Mouse (Mus musculus) intestine, embryonic 14.5 days (tissue): ENCODE data around the gene Fscn3. TPM values are rescaled to one million over a fixed set of nuclear protein-coding genes. Genes with fewer than 3 reads are reported as not detected.

Source experiments
- ATAC-seq: fragments of 200-750 bp; cut with Nextera tagmentation; replicated peaks from 2 replicates; pipeline ENCODE4 v1.8.0; 2017; ENCODE audit warnings: low read depth, moderate number of reproducible peaks, moderate TSS enrichment, moderate library complexity; ENCODE audit not compliant: low FRiP score, low TSS enrichment
- DNase-seq: peaks from one replicate; pipeline ENCODE4 v3.0.0-alpha.2; 2018; ENCODE audit warnings: low spot score
- H3K27ac ChIP-seq: fragments of 300-500 bp; sonication (generic); 2 replicates; pipeline ENCODE4 v1.5.1; 2014; ENCODE audit warnings: low read depth, mild to moderate bottlenecking, control low read depth
- H3K27me3 ChIP-seq: fragments of 300-500 bp; sonication (generic); replicated peaks from 2 replicates; pipeline ENCODE4 v1.6.1; 2014; ENCODE audit warnings: low read length, control low read depth; ENCODE audit not compliant: control insufficient read depth, insufficient read depth
- H3K36me3 ChIP-seq: fragments of 300-500 bp; sonication (generic); 2 replicates; pipeline ENCODE4 v1.6.1; 2014; ENCODE audit warnings: low read length, control low read depth; ENCODE audit not compliant: control insufficient read depth, insufficient read depth
- H3K4me1 ChIP-seq: fragments of 300-500 bp; sonication (generic); replicated peaks from 2 replicates; pipeline ENCODE4 v1.6.1; 2014; ENCODE audit warnings: low read length, control low read depth, mixed read lengths; ENCODE audit not compliant: control insufficient read depth, insufficient read depth
- H3K4me2 ChIP-seq: fragments of 300-500 bp; sonication (generic); 2 replicates; pipeline ENCODE4 v1.6.1; 2014; ENCODE audit warnings: low read length
- H3K4me3 ChIP-seq: fragments of 300-500 bp; sonication (generic); 2 replicates; pipeline ENCODE4 v1.5.1; 2014; ENCODE audit warnings: low read depth, low read length, control low read depth, mixed read lengths
- H3K9ac ChIP-seq: fragments of 300-500 bp; sonication (generic); 2 replicates; pipeline ENCODE4 v1.6.1; 2014; ENCODE audit warnings: mild to moderate bottlenecking, low read length
- H3K9me3 ChIP-seq: fragments of 300-500 bp; sonication (generic); 2 replicates; pipeline ENCODE4 v1.6.1; 2016; ENCODE audit warnings: low read length, control low read depth; ENCODE audit not compliant: control insufficient read depth
- whole genome bisulfite sequencing: fragments of 180-500 bp; shearing (Covaris S2); extraction: QIAGEN DNeasy Blood & Tissue Kit; methylation state at CpG from one replicate; pipeline ENCODE4 v1.1.7; 2014; 5-methylcytosine and 5-hydroxymethylcytosine counted together
- polyA plus RNA-seq: library from polyadenylated mRNA; unstranded; fragments of >200 nt; fragmentation: Nextera tagmentation; extraction: Ambion mirVana; gene quantifications from 2 replicates; pipeline ENCODE4 v1.2.1, GENCODE M21; 2014

The Fscn3 gene
- polyA plus RNA-seq, 1 experiment from 2014 or later, result not detected

- no peak overlapping the region for H3K4me2 ChIP-seq
- DNase-seq, result no peak
- 85% methylated on average over 9 of the region's 9 CpGs for WGBS
- H3K27ac ChIP-seq, result no peak overlapping the region
- H3K9ac ChIP-seq, result no peak overlapping the region
- H3K27me3 ChIP-seq, result no peaks in the 10 kb centered on the region
- ATAC-seq, result no peak
- no peaks in the 10 kb centered on the region for H3K9me3 ChIP-seq
- no peaks in the 10 kb centered on the region for H3K36me3 ChIP-seq
- H3K4me1 ChIP-seq, result no peaks in the 10 kb centered on the region
- no peak overlapping the region for H3K4me3 ChIP-seq
These were observed 43.9 kb downstream of the Fscn3 start for GRCm38 (mm10) chr6:28471284-28472035.

- no peak for DNase-seq
- Histone ChIP-seq H3K4me1 (no peaks in the 10 kb centered on the region; the same call in 1 of the 2 replicates), H3K9ac (no peak overlapping the region), H3K9me3 (no peaks in the 10 kb centered on the region), H3K36me3 (no peaks in the 10 kb centered on the region), H3K4me2 (no peak overlapping the region), H3K4me3 (no peak overlapping the region), H3K27me3 (no peaks in the 10 kb centered on the region), H3K27ac (no peak overlapping the region)
- ATAC-seq, result no peak
- 90% methylated on average over 4 of the region's 4 CpGs for WGBS
These were observed 46.6 kb downstream of the Fscn3 start for GRCm38 (mm10) chr6:28474211-28474610.

GRCm38 (mm10) chr6:28474839-28475238 is 47.2 kb downstream of the Fscn3 start, which contains the start of gene Snd1:
Gene Snd1, plus strand, starts transcription at chr6:28475139.
- 86% methylated on average over 5 of the region's 5 CpGs for WGBS
- Histone ChIP-seq H3K27me3 (no peaks in the 10 kb centered on the region), H3K4me2 (no peak within 1 kb of the TSS), H3K27ac (no peak within 1 kb of the TSS), H3K36me3 (no peaks in the 10 kb centered on the region), H3K9ac (no peak within 1 kb of the TSS), H3K4me1 (no peaks in the 10 kb centered on the region; the same call in 1 of the 2 replicates), H3K4me3 (no peak within 1 kb of the TSS), H3K9me3 (no peaks in the 10 kb centered on the region)
- DNase-seq, result no peak
- no peak for ATAC-seq

- Histone ChIP-seq H3K9me3 (no peaks in the 10 kb centered on the region), H3K36me3 (peaks cover 7% of the 10 kb centered on the region), H3K9ac (peak overlapping the region; percentile 70), H3K4me2 (peak overlapping the region; percentile 77), H3K4me1 (peaks cover 24% of the 10 kb centered on the region), H3K27ac (peak overlapping the region; percentile 84), H3K27me3 (no peaks in the 10 kb centered on the region), H3K4me3 (peak overlapping the region; percentile 88)
- under 1% methylated on average over 68 of the region's 68 CpGs for WGBS
- peak; percentile 94 for DNase-seq
- peak; percentile 99 for ATAC-seq
These were observed 52.5 kb downstream of the Fscn3 start for GRCm38 (mm10) chr6:28479865-28480751.

DNA sequence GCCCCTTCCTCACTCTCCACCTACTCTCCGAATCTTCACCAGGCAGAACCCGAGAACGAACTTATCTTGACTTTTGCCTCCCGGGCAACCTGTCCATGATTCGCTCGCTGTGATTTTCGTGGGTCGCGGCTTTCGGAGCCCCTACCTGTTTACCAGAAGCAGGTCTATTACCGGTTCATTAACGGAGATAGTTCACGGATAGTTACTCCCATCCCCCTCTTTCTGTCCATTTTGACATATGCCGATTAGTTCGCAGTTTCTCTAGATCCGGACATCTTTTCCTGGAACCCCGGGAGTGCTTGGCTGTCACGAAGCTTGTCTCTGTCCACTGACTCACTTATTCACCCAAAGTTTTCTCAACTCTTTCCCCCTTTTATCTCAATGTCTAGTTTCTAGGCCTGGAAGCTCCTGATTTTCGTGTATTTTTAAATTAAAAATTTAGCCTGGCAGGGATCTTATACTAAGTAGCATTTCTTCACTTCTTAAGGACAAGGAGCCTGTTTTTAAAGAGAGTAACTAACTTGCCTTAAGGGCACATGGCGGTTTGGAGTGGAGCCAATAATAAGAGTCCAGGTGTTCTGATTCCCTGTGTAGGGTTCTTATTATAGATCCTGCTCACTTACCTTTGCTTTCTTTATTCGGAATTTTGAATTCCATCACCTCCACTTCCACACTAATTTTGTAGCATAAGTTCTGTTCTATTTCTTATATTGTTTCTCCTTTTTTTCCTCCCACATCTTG is 53.3 kb downstream of the Fscn3 start:
- peak overlapping the region; percentile 84 for H3K27ac ChIP-seq
- H3K4me3 ChIP-seq, result peak overlapping the region; percentile 88
- H3K9ac ChIP-seq, result peak overlapping the region; percentile 70
- H3K4me2 ChIP-seq, result peak overlapping the region; percentile 62
- H3K4me1 ChIP-seq, result peaks cover 24% of the 10 kb centered on the region
- DNase-seq (no peak), ATAC-seq (no peak)
- no peaks in the 10 kb centered on the region for H3K9me3 ChIP-seq
- WGBS, result 6% methylated on average over 21 of the region's 21 CpGs
- peaks cover 15% of the 10 kb centered on the region for H3K36me3 ChIP-seq
- H3K27me3 ChIP-seq, result no peaks in the 10 kb centered on the region

- DNase-seq, result no peak
- Histone ChIP-seq H3K4me2 (peak overlapping the region; percentile 25; the same call in 1 of the 2 replicates), H3K4me1 (peaks cover 24% of the 10 kb centered on the region), H3K9me3 (no peaks in the 10 kb centered on the region), H3K27ac (no peak overlapping the region), H3K36me3 (peaks cover 15% of the 10 kb centered on the region), H3K4me3 (no peak overlapping the region), H3K27me3 (no peaks in the 10 kb centered on the region), H3K9ac (no peak overlapping the region)
- ATAC-seq, result no peak
- WGBS, result 75% methylated on average over 4 of the region's 4 CpGs
These were observed 55.2 kb downstream of the Fscn3 start for GRCm38 (mm10) chr6:28482711-28483315.

- Histone ChIP-seq H3K36me3 (peaks cover 22% of the 10 kb centered on the region), H3K27ac (no peak overlapping the region), H3K4me3 (no peak overlapping the region), H3K9me3 (no peaks in the 10 kb centered on the region), H3K27me3 (no peaks in the 10 kb centered on the region), H3K4me2 (no peak overlapping the region), H3K9ac (no peak overlapping the region), H3K4me1 (peaks cover 24% of the 10 kb centered on the region)
- DNase-seq, result no peak
- ATAC-seq, result no peak
- WGBS, result 98% methylated on average over 2 of the region's 2 CpGs
These were observed 58.4 kb downstream of the Fscn3 start for GRCm38 (mm10) chr6:28486008-28486407.

DNA sequence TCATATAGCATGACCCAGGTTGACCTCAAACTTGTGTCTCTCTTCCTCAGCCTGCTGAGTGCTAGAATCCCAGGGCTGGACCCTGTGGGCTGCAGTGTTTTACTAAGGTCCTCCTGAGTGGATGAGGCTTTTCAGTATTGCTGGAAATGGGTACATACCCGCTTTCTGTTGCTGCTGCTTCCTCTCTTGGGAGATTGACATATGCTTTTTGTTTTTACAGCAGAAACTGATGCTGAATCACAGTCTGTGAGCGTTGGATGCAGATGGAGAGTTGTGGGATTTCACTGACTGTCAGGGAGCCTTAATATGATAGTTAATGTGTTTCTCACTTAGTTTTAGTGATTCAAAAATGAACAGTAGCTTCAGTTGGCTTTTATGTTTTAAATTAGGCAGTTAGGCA is 58.9 kb downstream of the Fscn3 start:
- no peak overlapping the region for H3K27ac ChIP-seq
- H3K27me3 ChIP-seq, result no peaks in the 10 kb centered on the region
- peaks cover 22% of the 10 kb centered on the region for H3K36me3 ChIP-seq
- 83% methylated on average over 2 of the region's 2 CpGs for WGBS
- no peak overlapping the region for H3K4me2 ChIP-seq
- no peak overlapping the region for H3K4me3 ChIP-seq
- H3K4me1 ChIP-seq, result peaks cover 19% of the 10 kb centered on the region
- no peak overlapping the region for H3K9ac ChIP-seq
- no peaks in the 10 kb centered on the region for H3K9me3 ChIP-seq
- no peak for DNase-seq
- ATAC-seq, result no peak
